Mouse (Mus musculus) induced T-regulatory cell, adult 2 months (primary cell): ENCODE results near the gene Pum1.

ENCODE experiments used
- DNase-seq: peaks from one replicate; pipeline ENCODE4 v3.0.0-alpha.2; 2012; ENCODE audit warnings: low read depth

Gene Pum1

GRCm38 (mm10) chr4:130819806-130820205 is 156.7 kb downstream of the Pum1 start:
- DNase-seq, result no peak

GRCm38 (mm10) chr4:130820594-130821255 is 157.6 kb downstream of the Pum1 start:
- no peak for DNase-seq

- DNase-seq, result peak; percentile 31
Observed at GRCm38 (mm10) chr4:130828851-130829673, 165.9 kb downstream of the Pum1 start.
